Mouse (Mus musculus): Measurements from ENCODE around the gene Pxdc1. TPM values are rescaled to one million over a fixed set of nuclear protein-coding genes. Genes with fewer than 3 reads are reported as not detected.

Gene Pxdc1
- polyA plus RNA-seq, 1 experiment from 2014 or later: 11.7 TPM

DNA sequence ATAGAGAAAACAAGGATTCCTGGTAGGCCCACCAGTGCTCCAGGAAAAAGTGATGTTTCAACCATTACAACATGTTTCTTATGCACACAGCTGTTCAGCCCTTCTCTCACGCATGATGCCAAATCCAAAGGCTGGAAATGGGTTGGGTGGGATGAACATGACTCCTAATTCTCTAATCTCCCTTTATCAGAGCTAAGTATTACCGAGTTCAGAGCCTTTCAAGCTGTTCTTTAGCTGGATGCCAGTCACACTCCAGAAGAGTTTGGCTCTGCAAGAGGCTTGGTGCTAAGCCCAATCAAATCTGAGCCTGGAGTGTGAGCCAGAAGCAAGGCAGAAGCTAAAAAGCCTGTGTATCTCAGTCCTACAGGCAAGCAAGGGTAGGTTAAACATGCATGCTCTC lies 40.9 kb downstream of the Pxdc1 start:
- no peak overlapping the region for H3K4me3 ChIP-seq (ENCODE audit: low read length)
- no peak overlapping the region for H3K27ac ChIP-seq (ENCODE audit: low read depth, low read length)
- 69% methylated on average over 2 of the region's 2 CpGs for WGBS
- H3K27me3 ChIP-seq (replicated peaks; ENCODE audit: control insufficient read depth, insufficient read depth, low read length): no peaks in the 10 kb centered on the region
- H3K4me1 ChIP-seq (ENCODE audit: control insufficient read depth, insufficient read depth, low read depth, low read length): no peaks in the 10 kb centered on the region
- no peaks in the 10 kb centered on the region for H3K36me3 ChIP-seq (ENCODE audit: control insufficient read depth, insufficient read depth, low read length)
- H3K9ac ChIP-seq (ENCODE audit: low read depth, low read length): no peak overlapping the region
- no peak for ATAC-seq
- H3K4me2 ChIP-seq (ENCODE audit: low read length): no peak overlapping the region
- H3K9me3 ChIP-seq (ENCODE audit: control insufficient read depth, low read length): no peaks in the 10 kb centered on the region

DNA sequence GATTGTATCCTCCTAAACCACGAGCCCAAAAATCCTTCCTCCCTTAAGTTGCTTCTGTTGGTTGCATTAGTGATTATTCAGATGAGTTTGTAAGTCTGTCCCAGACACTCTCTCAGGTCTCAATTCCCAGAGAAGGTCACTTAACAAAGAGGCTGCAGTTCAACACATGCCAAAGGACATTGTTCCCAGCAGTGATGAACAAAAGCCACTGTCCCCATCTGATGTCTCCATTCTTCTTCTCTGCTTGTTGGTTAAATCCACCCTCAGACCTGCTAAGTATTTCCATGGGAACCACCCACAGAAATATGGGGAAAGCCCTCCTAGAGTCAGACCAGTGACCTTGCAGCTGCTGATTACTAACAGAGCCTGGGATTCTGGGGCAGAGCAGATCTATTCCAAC lies 43.6 kb downstream of the Pxdc1 start:
- H3K4me2 ChIP-seq (ENCODE audit: low read length): no peak overlapping the region
- H3K27me3 ChIP-seq (replicated peaks; ENCODE audit: control insufficient read depth, insufficient read depth, low read length): no peaks in the 10 kb centered on the region
- no peak overlapping the region for H3K9ac ChIP-seq (ENCODE audit: low read depth, low read length)
- 35% methylated on average over 1 of the region's 1 CpGs for WGBS
- H3K4me1 ChIP-seq (ENCODE audit: control insufficient read depth, insufficient read depth, low read depth, low read length): no peaks in the 10 kb centered on the region
- H3K4me3 ChIP-seq (ENCODE audit: low read length): no peak overlapping the region
- ATAC-seq: no peak
- H3K27ac ChIP-seq (ENCODE audit: low read depth, low read length): no peak overlapping the region
- no peaks in the 10 kb centered on the region for H3K36me3 ChIP-seq (ENCODE audit: control insufficient read depth, insufficient read depth, low read length)
- H3K9me3 ChIP-seq (ENCODE audit: control insufficient read depth, low read length): no peaks in the 10 kb centered on the region

DNA sequence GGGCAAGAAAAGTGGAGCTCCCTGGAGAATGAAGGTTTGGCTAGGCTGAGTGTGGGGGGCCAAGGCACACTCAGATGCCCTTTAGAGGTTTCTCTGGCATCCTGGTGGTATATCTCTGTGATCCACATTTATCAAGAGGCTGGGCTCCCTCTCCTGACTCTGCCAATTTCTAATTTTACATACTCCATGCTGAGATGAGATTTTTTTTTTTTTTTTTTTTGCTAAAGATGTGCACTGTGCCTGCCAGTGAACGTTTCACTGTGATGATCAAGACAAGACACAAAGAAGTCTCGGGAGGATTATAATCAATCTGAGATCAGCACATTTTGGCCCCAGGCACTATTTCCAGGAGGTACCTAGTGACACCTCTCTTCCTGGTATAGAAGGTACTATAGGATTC lies 46.2 kb downstream of the Pxdc1 start:
- Histone ChIP-seq H3K27ac (ENCODE audit: low read depth, low read length) (no peak overlapping the region), H3K4me2 (ENCODE audit: low read length) (no peak overlapping the region), H3K4me1 (ENCODE audit: control insufficient read depth, insufficient read depth, low read depth, low read length) (no peaks in the 10 kb centered on the region), H3K4me3 (ENCODE audit: low read length) (no peak overlapping the region), H3K9me3 (ENCODE audit: control insufficient read depth, low read length) (no peaks in the 10 kb centered on the region), H3K36me3 (ENCODE audit: control insufficient read depth, insufficient read depth, low read length) (no peaks in the 10 kb centered on the region), H3K9ac (ENCODE audit: low read depth, low read length) (no peak overlapping the region), H3K27me3 (replicated peaks; ENCODE audit: control insufficient read depth, insufficient read depth, low read length) (no peaks in the 10 kb centered on the region)
- WGBS: 45% methylated on average over 2 of the region's 2 CpGs
- ATAC-seq: 0 out of 2 replicates have a peak, but pooled peaks have one; percentile 4

DNA sequence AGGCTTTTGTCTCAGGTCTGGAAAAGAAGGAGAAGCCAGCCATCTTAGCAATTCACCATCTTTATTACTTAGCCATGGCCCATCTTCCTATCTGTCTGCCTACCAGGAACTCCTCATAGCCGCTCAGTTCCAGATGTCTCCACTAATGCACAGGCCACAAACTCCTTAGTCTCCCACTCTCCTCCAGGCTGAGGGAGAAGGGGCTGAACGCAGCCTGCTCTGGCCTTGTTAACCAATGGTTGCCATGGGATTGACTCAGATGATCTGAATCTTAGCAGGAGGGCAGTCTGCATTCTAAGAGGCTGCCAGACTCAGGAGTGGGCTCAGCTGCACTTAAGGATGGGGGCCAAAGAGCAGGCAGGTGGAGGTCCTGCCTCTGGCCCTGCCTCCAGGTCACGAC lies 47.4 kb downstream of the Pxdc1 start:
- no peak for ATAC-seq
- H3K4me3 ChIP-seq (ENCODE audit: low read length): no peak overlapping the region

DNA sequence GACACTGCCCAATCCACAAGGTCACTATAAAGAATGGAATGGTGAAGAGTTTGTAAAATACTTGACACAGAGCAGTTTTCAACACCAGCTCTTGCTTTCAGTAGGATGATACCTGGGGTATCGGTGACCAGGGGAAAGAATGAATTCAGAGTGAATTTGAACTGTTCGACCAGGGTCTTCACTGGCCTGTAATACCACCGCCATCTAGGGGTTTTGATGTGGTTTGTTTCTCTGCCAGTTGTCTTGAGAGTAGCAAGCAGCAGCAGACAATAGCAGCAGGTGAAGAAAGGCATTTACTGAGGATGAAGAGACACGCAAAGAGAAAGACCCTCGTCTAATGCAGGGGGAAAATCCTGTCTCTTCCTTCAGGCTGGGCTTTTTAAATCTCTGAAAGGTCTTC lies 48.1 kb downstream of the Pxdc1 start:
- no peak overlapping the region for H3K27ac ChIP-seq (ENCODE audit: low read depth, low read length)
- H3K9ac ChIP-seq (ENCODE audit: low read depth, low read length): no peak overlapping the region
- H3K27me3 ChIP-seq (replicated peaks; ENCODE audit: control insufficient read depth, insufficient read depth, low read length): no peaks in the 10 kb centered on the region
- 61% methylated on average over 5 of the region's 5 CpGs for WGBS
- H3K4me2 ChIP-seq (ENCODE audit: low read length): no peak overlapping the region
- no peaks in the 10 kb centered on the region for H3K9me3 ChIP-seq (ENCODE audit: control insufficient read depth, low read length)
- H3K36me3 ChIP-seq (ENCODE audit: control insufficient read depth, insufficient read depth, low read length): no peaks in the 10 kb centered on the region
- H3K4me3 ChIP-seq (ENCODE audit: low read length): no peak overlapping the region
- H3K4me1 ChIP-seq (ENCODE audit: control insufficient read depth, insufficient read depth, low read depth, low read length): no peaks in the 10 kb centered on the region
- peak; percentile 63; the same call in 1 of the 2 replicates for ATAC-seq

More for the DNA sequence above, 47.4 kb downstream of the Pxdc1 start:
- no peaks in the 10 kb centered on the region for H3K9me3 ChIP-seq (ENCODE audit: control insufficient read depth, low read length)
- H3K27ac ChIP-seq (ENCODE audit: low read depth, low read length): no peak overlapping the region
- H3K36me3 ChIP-seq (ENCODE audit: control insufficient read depth, insufficient read depth, low read length): no peaks in the 10 kb centered on the region
- no peaks in the 10 kb centered on the region for H3K4me1 ChIP-seq (ENCODE audit: control insufficient read depth, insufficient read depth, low read depth, low read length)
- H3K27me3 ChIP-seq (replicated peaks; ENCODE audit: control insufficient read depth, insufficient read depth, low read length): no peaks in the 10 kb centered on the region
- WGBS: 53% methylated on average over 3 of the region's 3 CpGs
- H3K4me2 ChIP-seq (ENCODE audit: low read length): no peak overlapping the region
- H3K9ac ChIP-seq (ENCODE audit: low read depth, low read length): no peak overlapping the region

DNA sequence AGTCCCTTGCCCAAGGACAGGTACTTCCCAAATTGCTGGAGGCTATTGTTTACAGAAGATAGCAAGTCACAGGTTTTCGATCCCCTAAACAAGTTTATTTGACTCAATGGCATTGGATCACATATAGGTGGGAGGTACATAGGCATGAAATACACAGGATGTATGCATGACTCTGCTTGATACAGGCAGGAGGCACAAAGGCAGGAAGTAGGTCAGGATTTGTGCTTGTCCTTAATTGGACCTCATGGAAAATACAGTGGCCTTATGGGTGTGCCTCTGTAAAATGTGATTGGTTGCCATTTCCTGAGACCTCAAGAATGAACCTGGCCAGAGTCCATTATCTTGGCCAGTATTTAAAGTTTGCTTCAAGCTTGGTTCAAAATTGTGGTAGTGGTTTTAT lies 48.9 kb downstream of the Pxdc1 start:
- WGBS: 96% methylated on average over 1 of the region's 1 CpGs
- no peaks in the 10 kb centered on the region for H3K27me3 ChIP-seq (replicated peaks; ENCODE audit: control insufficient read depth, insufficient read depth, low read length)
- no peak overlapping the region for H3K27ac ChIP-seq (ENCODE audit: low read depth, low read length)
- no peaks in the 10 kb centered on the region for H3K36me3 ChIP-seq (ENCODE audit: control insufficient read depth, insufficient read depth, low read length)
- no peak overlapping the region for H3K4me2 ChIP-seq (ENCODE audit: low read length)
- no peaks in the 10 kb centered on the region for H3K4me1 ChIP-seq (ENCODE audit: control insufficient read depth, insufficient read depth, low read depth, low read length)
- H3K9ac ChIP-seq (ENCODE audit: low read depth, low read length): no peak overlapping the region
- no peaks in the 10 kb centered on the region for H3K9me3 ChIP-seq (ENCODE audit: control insufficient read depth, low read length)
- no peak overlapping the region for H3K4me3 ChIP-seq (ENCODE audit: low read length)
- ATAC-seq: no peak

DNA sequence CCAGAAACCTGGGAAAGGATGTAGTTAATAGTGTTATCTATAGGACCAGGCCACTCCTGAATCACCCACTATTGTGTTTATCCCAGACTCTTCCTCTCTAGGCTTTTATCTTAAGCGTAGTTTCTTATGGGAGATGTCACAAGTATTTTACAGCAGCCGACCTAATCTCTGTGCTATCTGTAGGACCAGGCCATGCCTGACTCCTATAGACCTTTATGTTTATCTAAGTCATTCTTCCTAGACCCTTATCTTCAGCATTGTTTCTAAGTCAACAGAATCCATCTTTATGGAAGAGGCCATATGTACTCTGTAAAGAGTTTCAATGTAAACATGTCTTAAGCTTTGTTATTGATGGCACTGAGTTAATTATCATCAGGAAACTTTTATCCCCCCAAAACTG lies 50.5 kb downstream of the Pxdc1 start:
- H3K9me3 ChIP-seq (ENCODE audit: control insufficient read depth, low read length): no peaks in the 10 kb centered on the region
- H3K27ac ChIP-seq (ENCODE audit: low read depth, low read length): no peak overlapping the region
- no peak overlapping the region for H3K4me2 ChIP-seq (ENCODE audit: low read length)
- whole genome bisulfite sequencing: 85% methylated on average over 2 of the region's 2 CpGs
- ATAC-seq: no peak
- H3K4me1 ChIP-seq (ENCODE audit: control insufficient read depth, insufficient read depth, low read depth, low read length): no peaks in the 10 kb centered on the region
- H3K36me3 ChIP-seq (ENCODE audit: control insufficient read depth, insufficient read depth, low read length): no peaks in the 10 kb centered on the region
- H3K9ac ChIP-seq (ENCODE audit: low read depth, low read length): no peak overlapping the region
- H3K27me3 ChIP-seq (replicated peaks; ENCODE audit: control insufficient read depth, insufficient read depth, low read length): no peaks in the 10 kb centered on the region
- no peak overlapping the region for H3K4me3 ChIP-seq (ENCODE audit: low read length)

DNA sequence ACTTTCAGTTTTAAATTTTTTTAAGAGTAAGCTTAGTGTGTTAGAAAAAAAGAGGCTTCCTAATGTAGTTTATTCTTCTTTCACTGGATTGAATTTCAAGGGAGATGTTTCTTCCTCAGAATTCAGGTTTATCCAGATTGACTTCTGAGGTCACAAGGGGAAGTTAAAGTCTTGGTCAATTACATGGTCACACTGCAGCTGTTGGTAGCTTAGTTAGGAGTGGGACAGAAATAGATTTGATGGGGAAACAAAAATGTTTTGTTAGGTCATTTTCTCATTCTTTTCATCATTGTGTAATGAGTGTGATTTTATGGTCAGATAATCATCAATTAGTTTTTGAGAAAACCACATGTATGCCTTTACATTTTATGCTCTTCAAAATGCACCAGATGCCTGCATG lies 56.5 kb downstream of the Pxdc1 start:
- Histone ChIP-seq H3K9me3 (ENCODE audit: control insufficient read depth, low read length) (no peaks in the 10 kb centered on the region), H3K27me3 (replicated peaks; ENCODE audit: control insufficient read depth, insufficient read depth, low read length) (no peaks in the 10 kb centered on the region), H3K4me1 (ENCODE audit: control insufficient read depth, insufficient read depth, low read depth, low read length) (no peaks in the 10 kb centered on the region), H3K36me3 (ENCODE audit: control insufficient read depth, insufficient read depth, low read length) (no peaks in the 10 kb centered on the region), H3K4me3 (ENCODE audit: low read length) (no peak overlapping the region), H3K4me2 (ENCODE audit: low read length) (no peak overlapping the region), H3K27ac (ENCODE audit: low read depth, low read length) (no peak overlapping the region), H3K9ac (ENCODE audit: low read depth, low read length) (no peak overlapping the region)
- no peak for ATAC-seq

Measured in hindbrain, embryonic 16.5 days (tissue).